Mouse (Mus musculus) E14TG2a.4 (cell line): Measurements from ENCODE around the gene Scgb2b17.
"Not testable (repeated sequence)": the region's sequence is repeated elsewhere in the genome, so short reads cannot be mapped to it uniquely, and the experiment has no call there.

ENCODE experiments used
- H3K27me3 ChIP-seq: 2 replicates; pipeline ENCODE4 v1.6.1; 2014; ENCODE audit warnings: low read length, control low read depth; ENCODE audit not compliant: insufficient read depth
- H3K36me3 ChIP-seq: 2 replicates; pipeline ENCODE4 v1.6.1; 2014; ENCODE audit warnings: low read length, control low read depth; ENCODE audit not compliant: insufficient read depth
- H3K4me1 ChIP-seq: replicated peaks from 2 replicates; pipeline ENCODE4 v1.6.1; 2014; ENCODE audit warnings: low read depth, low read length, control low read depth
- H3K4me3 ChIP-seq: replicated peaks from 2 replicates; pipeline ENCODE4 v1.5.1; 2014; ENCODE audit warnings: mild to moderate bottlenecking, low read length
- H3K9me3 ChIP-seq: 2 replicates; pipeline ENCODE4 v1.6.1; 2014; ENCODE audit warnings: low read length, control low read depth

Scgb2b17 gene

GRCm38 (mm10) chr7:33056461-33056860, at the start of gene Scgb2b17:
Scgb2b17 (minus strand) TSS chr7:33056561.
- not testable (repeated sequence) for H3K9me3 ChIP-seq, H3K4me3 ChIP-seq, H3K4me1 ChIP-seq, H3K36me3 ChIP-seq, H3K27me3 ChIP-seq

- not testable (repeated sequence) for H3K4me1 ChIP-seq, H3K9me3 ChIP-seq, H3K4me3 ChIP-seq, H3K27me3 ChIP-seq, H3K36me3 ChIP-seq
These were observed 6.8 kb upstream of the Scgb2b17 start, which contains the start of gene Scgb1b17 for GRCm38 (mm10) chr7:33063149-33063548. Scgb1b17 (plus strand) TSS chr7:33063449.
